ENCODE assay signal across 8 mouse cellular contexts in the genomic region with DNA sequence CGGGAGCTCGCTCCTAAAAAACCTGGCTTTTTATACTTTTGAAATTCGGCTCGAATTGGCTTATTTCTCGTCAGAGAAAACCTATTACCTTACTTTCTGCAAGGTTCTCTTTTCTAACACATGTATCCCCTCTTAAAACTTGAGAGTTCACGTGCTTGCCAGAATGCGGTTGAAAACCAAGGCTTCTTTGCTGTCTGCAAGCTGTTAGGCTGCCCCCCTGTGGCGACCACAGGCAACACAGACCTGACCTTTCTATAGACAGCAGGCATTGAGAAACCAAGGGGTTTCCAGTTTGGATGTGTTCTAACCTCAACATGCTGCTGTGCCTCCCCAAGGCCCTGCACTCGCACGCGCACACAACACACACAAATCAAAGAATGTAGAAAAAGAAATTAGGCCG. TPM values are rescaled to one million over a fixed set of nuclear protein-coding genes. Genes with fewer than 3 reads are reported as not detected.
DNase-seq lines count a peak whose midpoint lies in the region; ATAC-seq and TF ChIP-seq lines count a peak whose summit lies in the region.

No protein-coding gene starts in this region.

- no peak overlapping the region for H3K9ac ChIP-seq in midbrain, embryonic 16.5 days (ENCODE audit: low read depth, low read length)
- H3K9ac ChIP-seq in hindbrain, postnatal 0 days (replicated peaks; ENCODE audit: low read length) = no peak overlapping the region
- H3K9ac ChIP-seq in liver, embryonic 11.5 days (ENCODE audit: low read depth, low read length) = no peak overlapping the region
- no peak overlapping the region for H3K9ac ChIP-seq in neural tube, embryonic 12.5 days

- H3K9me3 ChIP-seq in midbrain, embryonic 10.5 days (replicated peaks) = no peaks in the 10 kb centered on the region
- no peaks in the 10 kb centered on the region for H3K9me3 ChIP-seq in midbrain, embryonic 16.5 days (replicated peaks; ENCODE audit: control insufficient read depth, low read length, poor library complexity, severe bottlenecking)
- no peaks in the 10 kb centered on the region for H3K9me3 ChIP-seq in hindbrain, postnatal 0 days (ENCODE audit: low read length)
- no peaks in the 10 kb centered on the region for H3K9me3 ChIP-seq in liver, embryonic 11.5 days (ENCODE audit: control insufficient read depth, low read length)
- H3K9me3 ChIP-seq in neural tube, embryonic 12.5 days = no peaks in the 10 kb centered on the region

- TF ChIP-seq POLR2A in bone marrow, adult 2 months (IDR thresholded peaks at IDR 0.05; ENCODE audit: borderline replicate concordance, control insufficient read depth, low read depth, low read length) = no peak

- no peak overlapping the region for H3K27ac ChIP-seq in midbrain, embryonic 10.5 days (replicated peaks)
- no peak overlapping the region for H3K27ac ChIP-seq in midbrain, embryonic 16.5 days (ENCODE audit: low read length)
- no peak overlapping the region for H3K27ac ChIP-seq in bone marrow, adult 2 months (ENCODE audit: control insufficient read depth, insufficient read depth, low read depth, low read length, poor library complexity)
- H3K27ac ChIP-seq in hindbrain, postnatal 0 days = 0 out of 2 replicates have a peak overlapping the region, but pooled peaks have one; percentile 15
- H3K27ac ChIP-seq in liver, embryonic 11.5 days (ENCODE audit: low read depth, low read length) = no peak overlapping the region
- no peak overlapping the region for H3K27ac ChIP-seq in neural tube, embryonic 12.5 days

- ATAC-seq in midbrain, embryonic 16.5 days = no peak
- ATAC-seq in erythroid progenitor cell, adult 5-6 weeks (replicated peaks; ENCODE audit: low FRiP score, poor library complexity, severe bottlenecking) = peak; percentile 71
- peak; percentile 53; the same call in 1 of the 2 replicates for ATAC-seq in hindbrain, postnatal 0 days
- no peak for ATAC-seq in liver, embryonic 11.5 days (replicated peaks; ENCODE audit: low FRiP score)
- no peak for ATAC-seq in neural tube, embryonic 12.5 days (ENCODE audit: low FRiP score, low read depth)

- peak; percentile 76 for DNase-seq in midbrain, embryonic 10.5 days (ENCODE audit: low spot score)
- DNase-seq in hindbrain, postnatal 0 days (ENCODE audit: low spot score) = peak; percentile 82
- DNase-seq in liver, embryonic 11.5 days (ENCODE audit: low spot score) = peak; percentile 63
- peak; percentile 77 for DNase-seq in thymus, postnatal 25 days

- H3K36me3 ChIP-seq in midbrain, embryonic 10.5 days = no peaks in the 10 kb centered on the region
- no peaks in the 10 kb centered on the region for H3K36me3 ChIP-seq in midbrain, embryonic 16.5 days (ENCODE audit: control insufficient read depth, insufficient read depth, low read length)
- no peaks in the 10 kb centered on the region for H3K36me3 ChIP-seq in hindbrain, postnatal 0 days (ENCODE audit: insufficient read depth, low read length)
- no peaks in the 10 kb centered on the region for H3K36me3 ChIP-seq in liver, embryonic 11.5 days (ENCODE audit: control insufficient read depth, insufficient read depth, low read length)
- H3K36me3 ChIP-seq in neural tube, embryonic 12.5 days = no peaks in the 10 kb centered on the region

- no peak overlapping the region for H3K4me2 ChIP-seq in midbrain, embryonic 16.5 days (ENCODE audit: low read length)
- H3K4me2 ChIP-seq in hindbrain, postnatal 0 days (ENCODE audit: low read depth, low read length) = no peak overlapping the region
- peak overlapping the region; percentile 28; the same call in 1 of the 2 replicates for H3K4me2 ChIP-seq in liver, embryonic 11.5 days
- peak overlapping the region; percentile 12; the same call in 1 of the 2 replicates for H3K4me2 ChIP-seq in neural tube, embryonic 12.5 days (replicated peaks)

- 0 out of 2 replicates have a peak, but pooled peaks cover 4% of the 10 kb centered on the region for H3K27me3 ChIP-seq in midbrain, embryonic 10.5 days (ENCODE audit: low read depth, poor library complexity, severe bottlenecking)
- no peaks in the 10 kb centered on the region for H3K27me3 ChIP-seq in midbrain, embryonic 16.5 days (ENCODE audit: control insufficient read depth, insufficient read depth, low read depth, low read length)
- H3K27me3 ChIP-seq in hindbrain, postnatal 0 days (ENCODE audit: insufficient read depth, low read length) = no peaks in the 10 kb centered on the region
- H3K27me3 ChIP-seq in liver, embryonic 11.5 days (replicated peaks; ENCODE audit: control insufficient read depth, insufficient read depth, low read length) = no peaks in the 10 kb centered on the region
- no peaks in the 10 kb centered on the region for H3K27me3 ChIP-seq in neural tube, embryonic 12.5 days (replicated peaks)

- TF ChIP-seq CTCF in bone marrow, adult 2 months (IDR thresholded peaks at IDR 0.05; ENCODE audit: control insufficient read depth, insufficient read depth, low read length) = peak; percentile 93
- peak; percentile 82 for TF ChIP-seq CTCF in hindbrain, postnatal 0 days (IDR thresholded peaks at IDR 0.05; ENCODE audit: low read depth)

- H3K4me3 ChIP-seq in midbrain, embryonic 10.5 days = no peak overlapping the region
- H3K4me3 ChIP-seq in midbrain, embryonic 16.5 days (ENCODE audit: low read depth, low read length) = no peak overlapping the region
- no peak overlapping the region for H3K4me3 ChIP-seq in bone marrow, adult 2 months (replicated peaks; ENCODE audit: control insufficient read depth, low read depth, low read length)
- no peak overlapping the region for H3K4me3 ChIP-seq in hindbrain, postnatal 0 days (ENCODE audit: low read length)
- no peak overlapping the region for H3K4me3 ChIP-seq in liver, embryonic 11.5 days (ENCODE audit: low read depth, low read length)
- no peak overlapping the region for H3K4me3 ChIP-seq in neural tube, embryonic 12.5 days

- 21% methylated on average over 12 of the region's 12 CpGs for WGBS in midbrain, embryonic 10.5 days
- WGBS in midbrain, embryonic 16.5 days = 22% methylated on average over 12 of the region's 12 CpGs
- 20% methylated on average over 12 of the region's 12 CpGs for WGBS in bone marrow, adult 2 months
- 21% methylated on average over 12 of the region's 12 CpGs for WGBS in hindbrain, postnatal 0 days
- 17% methylated on average over 12 of the region's 12 CpGs for WGBS in liver, embryonic 11.5 days
- WGBS in neural tube, embryonic 12.5 days = 24% methylated on average over 12 of the region's 12 CpGs

- peaks cover 9% of the 10 kb centered on the region for H3K4me1 ChIP-seq in midbrain, embryonic 10.5 days
- no peaks in the 10 kb centered on the region for H3K4me1 ChIP-seq in midbrain, embryonic 16.5 days (ENCODE audit: control insufficient read depth, insufficient read depth, low read length)
- H3K4me1 ChIP-seq in bone marrow, adult 2 months (ENCODE audit: control insufficient read depth, insufficient read depth, low read length) = no peaks in the 10 kb centered on the region
- H3K4me1 ChIP-seq in hindbrain, postnatal 0 days (ENCODE audit: insufficient read depth, low read length) = no peaks in the 10 kb centered on the region
- no peaks in the 10 kb centered on the region for H3K4me1 ChIP-seq in liver, embryonic 11.5 days (replicated peaks; ENCODE audit: control insufficient read depth, insufficient read depth, low read length)
- H3K4me1 ChIP-seq in neural tube, embryonic 12.5 days = no peaks in the 10 kb centered on the region

RNA-seq across cellular contexts. Expression of a gene that starts 6.9 kb away (rescaled TPM):
- 7.4 and 8.6 TPM in 2 replicates for polyA plus RNA-seq in midbrain, embryonic 10.5 days (2016; fragmentation: Nextera tagmentation; extraction: Ambion mirVana)
- polyA plus RNA-seq in midbrain, embryonic 16.5 days (2015; fragmentation: Nextera tagmentation; extraction: Ambion mirVana) = 12.1 and 16.0 TPM in 2 replicates
- polyA plus RNA-seq in bone marrow, adult 2 months (2011; ENCODE audit: insufficient read depth, insufficient read length, low replicate concordance, missing spikeins) = 1.3 and 1.7 TPM in 2 replicates
- not detected in 2 replicates for total RNA-seq in erythroid progenitor cell, adult 5-6 weeks (2015; ENCODE audit: low replicate concordance)
- total RNA-seq in erythroid progenitor cell, adult 5-6 weeks (2017; ENCODE audit: low replicate concordance) = not detected in 2 replicates
- 13.9 and 22.5 TPM in 2 replicates for total RNA-seq in hindbrain, postnatal 0 days (2014; rRNA removed)
- 15.5 and 16.3 TPM in 2 replicates for polyA plus RNA-seq in hindbrain, postnatal 0 days (2015; fragmentation: Nextera tagmentation; extraction: Ambion mirVana)
- 6.2 and 6.6 TPM in 2 replicates for polyA plus RNA-seq in liver, embryonic 11.5 days (2014; fragmentation: Nextera tagmentation; extraction: Ambion mirVana)
- polyA plus RNA-seq in neural tube, embryonic 12.5 days (2016; fragmentation: Nextera tagmentation; extraction: Ambion mirVana) = 6.1 and 6.2 TPM in 2 replicates

RNA-seq across cellular contexts. Expression of a gene that starts 21.8 kb away (rescaled TPM):
- polyA plus RNA-seq in midbrain, embryonic 10.5 days (2016; fragmentation: Nextera tagmentation; extraction: Ambion mirVana) = 39.4 and 42.1 TPM in 2 replicates
- polyA plus RNA-seq in midbrain, embryonic 16.5 days (2015; fragmentation: Nextera tagmentation; extraction: Ambion mirVana) = 82.9 and 102 TPM in 2 replicates
- 5.9 and 8.3 TPM in 2 replicates for polyA plus RNA-seq in bone marrow, adult 2 months (2011; ENCODE audit: insufficient read depth, insufficient read length, low replicate concordance, missing spikeins)
- total RNA-seq in erythroid progenitor cell, adult 5-6 weeks (2015; ENCODE audit: low replicate concordance) = not detected in 2 replicates
- total RNA-seq in erythroid progenitor cell, adult 5-6 weeks (2017; ENCODE audit: low replicate concordance) = 0.68 TPM in 1 of 2 replicates, not detected in the other
- total RNA-seq in hindbrain, postnatal 0 days (2014; rRNA removed) = 166 and 178 TPM in 2 replicates
- 166 and 174 TPM in 2 replicates for polyA plus RNA-seq in hindbrain, postnatal 0 days (2015; fragmentation: Nextera tagmentation; extraction: Ambion mirVana)
- 19.1 and 21.3 TPM in 2 replicates for polyA plus RNA-seq in liver, embryonic 11.5 days (2014; fragmentation: Nextera tagmentation; extraction: Ambion mirVana)
- polyA plus RNA-seq in neural tube, embryonic 12.5 days (2016; fragmentation: Nextera tagmentation; extraction: Ambion mirVana) = 48.2 and 50.0 TPM in 2 replicates

RNA-seq across cellular contexts. Expression of a gene that starts 21.9 kb away (rescaled TPM):
- polyA plus RNA-seq in midbrain, embryonic 10.5 days (2016; fragmentation: Nextera tagmentation; extraction: Ambion mirVana) = 2.2 and 4.4 TPM in 2 replicates
- polyA plus RNA-seq in midbrain, embryonic 16.5 days (2015; fragmentation: Nextera tagmentation; extraction: Ambion mirVana) = 2.9 and 4.2 TPM in 2 replicates
- polyA plus RNA-seq in bone marrow, adult 2 months (2011; ENCODE audit: insufficient read depth, insufficient read length, low replicate concordance, missing spikeins) = not detected in 2 replicates
- total RNA-seq in erythroid progenitor cell, adult 5-6 weeks (2015; ENCODE audit: low replicate concordance) = 1.3 and 4.0 TPM in 2 replicates
- 2.1 TPM in 1 of 2 replicates, not detected in the other for total RNA-seq in erythroid progenitor cell, adult 5-6 weeks (2017; ENCODE audit: low replicate concordance)
- total RNA-seq in hindbrain, postnatal 0 days (2014; rRNA removed) = 4.5 and 8.5 TPM in 2 replicates
- 2.4 and 3.0 TPM in 2 replicates for polyA plus RNA-seq in hindbrain, postnatal 0 days (2015; fragmentation: Nextera tagmentation; extraction: Ambion mirVana)
- polyA plus RNA-seq in liver, embryonic 11.5 days (2014; fragmentation: Nextera tagmentation; extraction: Ambion mirVana) = 1.1 TPM in 2 replicates
- 2.4 and 3.4 TPM in 2 replicates for polyA plus RNA-seq in neural tube, embryonic 12.5 days (2016; fragmentation: Nextera tagmentation; extraction: Ambion mirVana)

RNA-seq across cellular contexts. Expression of a gene that starts 24.4 kb away (rescaled TPM):
- 83.2 and 85.6 TPM in 2 replicates for polyA plus RNA-seq in midbrain, embryonic 10.5 days (2016; fragmentation: Nextera tagmentation; extraction: Ambion mirVana)
- polyA plus RNA-seq in midbrain, embryonic 16.5 days (2015; fragmentation: Nextera tagmentation; extraction: Ambion mirVana) = 26.8 and 36.2 TPM in 2 replicates
- polyA plus RNA-seq in bone marrow, adult 2 months (2011; ENCODE audit: insufficient read depth, insufficient read length, low replicate concordance, missing spikeins) = 40.6 and 68.0 TPM in 2 replicates
- 4.6 and 13.0 TPM in 2 replicates for total RNA-seq in erythroid progenitor cell, adult 5-6 weeks (2015; ENCODE audit: low replicate concordance)
- total RNA-seq in erythroid progenitor cell, adult 5-6 weeks (2017; ENCODE audit: low replicate concordance) = 4.5 and 10.9 TPM in 2 replicates
- total RNA-seq in hindbrain, postnatal 0 days (2014; rRNA removed) = 5.0 and 5.5 TPM in 2 replicates
- polyA plus RNA-seq in hindbrain, postnatal 0 days (2015; fragmentation: Nextera tagmentation; extraction: Ambion mirVana) = 22.5 and 22.6 TPM in 2 replicates
- polyA plus RNA-seq in liver, embryonic 11.5 days (2014; fragmentation: Nextera tagmentation; extraction: Ambion mirVana) = 61.2 and 61.3 TPM in 2 replicates
- polyA plus RNA-seq in neural tube, embryonic 12.5 days (2016; fragmentation: Nextera tagmentation; extraction: Ambion mirVana) = 58.7 TPM in 2 replicates

RNA-seq across cellular contexts. Expression of a gene that starts 26.7 kb away (rescaled TPM):
- not detected in 2 replicates for polyA plus RNA-seq in midbrain, embryonic 10.5 days (2016; fragmentation: Nextera tagmentation; extraction: Ambion mirVana)
- polyA plus RNA-seq in midbrain, embryonic 16.5 days (2015; fragmentation: Nextera tagmentation; extraction: Ambion mirVana) = 0.58 and 0.82 TPM in 2 replicates
- polyA plus RNA-seq in bone marrow, adult 2 months (2011; ENCODE audit: insufficient read depth, insufficient read length, low replicate concordance, missing spikeins) = 6.9 and 15.5 TPM in 2 replicates
- total RNA-seq in erythroid progenitor cell, adult 5-6 weeks (2015; ENCODE audit: low replicate concordance) = not detected in 2 replicates
- total RNA-seq in erythroid progenitor cell, adult 5-6 weeks (2017; ENCODE audit: low replicate concordance) = not detected in 2 replicates
- total RNA-seq in hindbrain, postnatal 0 days (2014; rRNA removed) = 1.9 and 3.0 TPM in 2 replicates
- 0.13 and 0.20 TPM in 2 replicates for polyA plus RNA-seq in hindbrain, postnatal 0 days (2015; fragmentation: Nextera tagmentation; extraction: Ambion mirVana)
- polyA plus RNA-seq in liver, embryonic 11.5 days (2014; fragmentation: Nextera tagmentation; extraction: Ambion mirVana) = 0.04 TPM in 1 of 2 replicates, not detected in the other
- polyA plus RNA-seq in neural tube, embryonic 12.5 days (2016; fragmentation: Nextera tagmentation; extraction: Ambion mirVana) = 0.06 and 0.08 TPM in 2 replicates

Comparison
In these comparisons a context has a peak if more than half of its experiments do, and no peak if none do; other contexts are left out.
1. ATAC-seq: peak in erythroid progenitor cell, adult 5-6 weeks (single experiment) and hindbrain, postnatal 0 days (single experiment); none in midbrain, embryonic 16.5 days (single experiment), liver, embryonic 11.5 days (single experiment) and neural tube, embryonic 12.5 days (single experiment).
2. H3K4me2 ChIP-seq: peak in liver, embryonic 11.5 days (single experiment) and neural tube, embryonic 12.5 days (single experiment); none in midbrain, embryonic 16.5 days (single experiment) and hindbrain, postnatal 0 days (single experiment).
3. Peak in every context shown above with its lines, with median percentiles within 50 percentile points of each other: DNase-seq.